8 mouse cellular contexts compared by ENCODE assay signal in the genomic region with DNA sequence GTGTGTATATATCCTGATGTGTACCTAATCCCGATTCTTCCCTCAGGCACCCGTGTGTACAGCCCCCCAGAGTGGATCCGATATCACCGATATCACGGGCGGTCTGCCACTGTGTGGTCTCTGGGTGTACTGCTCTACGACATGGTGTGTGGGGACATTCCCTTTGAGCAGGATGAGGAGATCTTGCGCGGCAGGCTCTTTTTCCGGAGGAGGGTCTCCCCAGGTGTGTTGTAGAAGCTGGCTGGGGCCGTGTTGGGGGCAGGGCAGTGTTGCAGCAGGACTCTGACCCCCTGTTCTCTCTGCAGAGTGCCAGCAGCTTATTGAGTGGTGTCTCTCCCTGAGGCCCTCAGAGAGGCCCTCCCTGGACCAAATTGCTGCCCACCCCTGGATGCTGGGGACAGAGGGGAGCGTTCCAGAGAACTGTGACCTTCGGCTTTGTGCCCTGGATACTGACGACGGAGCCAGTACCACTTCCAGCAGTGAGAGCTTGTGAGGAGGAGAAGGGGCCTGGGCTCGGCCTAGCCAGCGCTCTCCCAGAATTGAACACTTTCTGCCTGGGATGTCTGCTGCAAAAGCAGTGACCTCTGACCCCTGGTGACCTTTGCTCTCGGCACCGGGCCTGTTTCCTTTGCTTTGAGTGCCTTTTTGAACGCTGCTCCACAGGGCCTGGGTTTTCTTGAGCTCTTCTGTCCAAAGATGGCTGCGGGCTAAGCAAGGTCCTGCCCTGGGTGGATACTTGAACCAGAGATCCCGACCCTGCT. TPM values are rescaled to one million over a fixed set of nuclear protein-coding genes. Genes with fewer than 3 reads are reported as not detected.
DNase-seq lines count a peak whose midpoint lies in the region; ATAC-seq and TF ChIP-seq lines count a peak whose summit lies in the region.

No protein-coding gene starts in this region.

- H3K9ac ChIP-seq in heart, embryonic 16.5 days (ENCODE audit: low read length) = peak overlapping the region; percentile 91
- no peak overlapping the region; the same call in 1 of the 2 replicates for H3K9ac ChIP-seq in limb, embryonic 11.5 days (ENCODE audit: low read length)
- H3K9ac ChIP-seq in neural tube, embryonic 14.5 days (replicated peaks; ENCODE audit: low read depth, low read length) = peak overlapping the region; percentile 81

- H3K27ac ChIP-seq in thymus, adult 2 months (ENCODE audit: control insufficient read depth, insufficient read depth, low read length) = peak overlapping the region; percentile 22; the same call in 1 of the 2 replicates
- peak overlapping the region; percentile 94 for H3K27ac ChIP-seq in heart, embryonic 16.5 days (ENCODE audit: low read length)
- H3K27ac ChIP-seq in limb, embryonic 11.5 days (replicated peaks; ENCODE audit: low read depth, low read length) = peak overlapping the region; percentile 1; the same call in 1 of the 2 replicates
- peak overlapping the region; percentile 98 for H3K27ac ChIP-seq in neural tube, embryonic 14.5 days (ENCODE audit: low read depth, low read length)

- no peak for TF ChIP-seq CTCF in thymus, adult 2 months (IDR thresholded peaks at IDR 0.05; ENCODE audit: borderline replicate concordance, control insufficient read depth, extremely low read depth, insufficient read depth, low read length, poor library complexity)

- intact Hi-C loops in left cerebral cortex, postnatal 4 days (cut with DNase I) = no loop called here

- H3K9me3 ChIP-seq in heart, embryonic 16.5 days (replicated peaks; ENCODE audit: control insufficient read depth, low read length) = no peaks in the 10 kb centered on the region
- no peaks in the 10 kb centered on the region for H3K9me3 ChIP-seq in limb, embryonic 11.5 days (ENCODE audit: control insufficient read depth, low read length)
- H3K9me3 ChIP-seq in neural tube, embryonic 14.5 days (ENCODE audit: control insufficient read depth, low read length) = no peaks in the 10 kb centered on the region

- 90% methylated on average over 22 of the region's 22 CpGs for WGBS in thymus, adult 2 months
- 26% methylated on average over 22 of the region's 22 CpGs for whole genome bisulfite sequencing in heart, embryonic 16.5 days
- WGBS in limb, embryonic 11.5 days = 56% methylated on average over 22 of the region's 22 CpGs
- WGBS in neural tube, embryonic 14.5 days = 51% methylated on average over 22 of the region's 22 CpGs

- H3K27me3 ChIP-seq in thymus, adult 2 months (ENCODE audit: control insufficient read depth, insufficient read depth, low read length) = no peaks in the 10 kb centered on the region
- no peaks in the 10 kb centered on the region for H3K27me3 ChIP-seq in heart, embryonic 16.5 days (ENCODE audit: control insufficient read depth, insufficient read depth, low read length)
- H3K27me3 ChIP-seq in limb, embryonic 11.5 days (ENCODE audit: control insufficient read depth, insufficient read depth, low read length) = no peaks in the 10 kb centered on the region
- H3K27me3 ChIP-seq in neural tube, embryonic 14.5 days (ENCODE audit: control insufficient read depth, insufficient read depth, low read length) = no peaks in the 10 kb centered on the region

- peaks cover 11% of the 10 kb centered on the region for H3K4me1 ChIP-seq in thymus, adult 2 months (replicated peaks; ENCODE audit: control insufficient read depth, insufficient read depth, low read length)
- peaks cover 47% of the 10 kb centered on the region for H3K4me1 ChIP-seq in heart, embryonic 16.5 days (ENCODE audit: control insufficient read depth, insufficient read depth, low read length)
- peaks cover 28% of the 10 kb centered on the region for H3K4me1 ChIP-seq in limb, embryonic 11.5 days (ENCODE audit: control insufficient read depth, insufficient read depth, low read length)
- peaks cover 20% of the 10 kb centered on the region for H3K4me1 ChIP-seq in neural tube, embryonic 14.5 days (ENCODE audit: control insufficient read depth, insufficient read depth, low read length)

- peak overlapping the region; percentile 85 for H3K4me2 ChIP-seq in heart, embryonic 16.5 days (ENCODE audit: low read depth, low read length)
- H3K4me2 ChIP-seq in limb, embryonic 11.5 days (ENCODE audit: low read depth, severe bottlenecking) = peak overlapping the region; percentile 97
- peak overlapping the region; percentile 60 for H3K4me2 ChIP-seq in neural tube, embryonic 14.5 days (ENCODE audit: low read depth, low read length)

- ATAC-seq in cerebellum, adult (ENCODE audit: insufficient number of reproducible peaks, low FRiP score, low TSS enrichment) = 0 out of 2 replicates have a peak, but pooled peaks have one; percentile 1
- no peak; the same call in 1 of the 2 replicates for ATAC-seq in heart, embryonic 16.5 days (replicated peaks; ENCODE audit: extremely low read depth, insufficient read depth, low FRiP score)
- ATAC-seq in limb, embryonic 11.5 days (ENCODE audit: insufficient number of reproducible peaks, low FRiP score, low TSS enrichment, low read depth) = peak; percentile 29; the same call in 1 of the 2 replicates
- 0 out of 2 replicates have a peak, but pooled peaks have one; percentile 13 for ATAC-seq in neural tube, embryonic 14.5 days (ENCODE audit: low read depth)

- no peak for TF ChIP-seq POLR2A in thymus, adult 2 months (IDR thresholded peaks at IDR 0.05; ENCODE audit: control insufficient read depth, extremely low read depth, insufficient read depth, low read length, poor library complexity)

- peak overlapping the region; percentile 69 for H3K4me3 ChIP-seq in thymus, adult 2 months (ENCODE audit: control insufficient read depth, insufficient read depth, low read length)
- peak overlapping the region; percentile 74 for H3K4me3 ChIP-seq in heart, embryonic 16.5 days (ENCODE audit: low read length)
- peak overlapping the region; percentile 92 for H3K4me3 ChIP-seq in limb, embryonic 11.5 days (ENCODE audit: low read depth, low read length)
- peak overlapping the region; percentile 98 for H3K4me3 ChIP-seq in neural tube, embryonic 14.5 days (ENCODE audit: low read depth, low read length)

- H3K36me3 ChIP-seq in thymus, adult 2 months (ENCODE audit: control insufficient read depth, insufficient read depth, low read length) = peaks cover 8% of the 10 kb centered on the region; the same call in 1 of the 2 replicates
- peaks cover 10% of the 10 kb centered on the region for H3K36me3 ChIP-seq in heart, embryonic 16.5 days (ENCODE audit: control insufficient read depth, insufficient read depth)
- peaks cover 10% of the 10 kb centered on the region for H3K36me3 ChIP-seq in limb, embryonic 11.5 days (ENCODE audit: control insufficient read depth, insufficient read depth, low read length)
- H3K36me3 ChIP-seq in neural tube, embryonic 14.5 days (ENCODE audit: control insufficient read depth, insufficient read depth, low read length) = peaks cover 11% of the 10 kb centered on the region; the same call in 1 of the 2 replicates

- DNase-seq in cerebellum, postnatal 4 days (ENCODE audit: low spot score in 2 of 2) = no peak
- DNase-seq in thymus, adult 2 months = peak; percentile 18
- no peak for DNase-seq in thymus, postnatal 25 days
- DNase-seq in limb, embryonic 11.5 days (ENCODE audit: low spot score) = no peak
- no peak for DNase-seq in left cerebral cortex, postnatal 4 days

RNA-seq across cellular contexts. Expression of a gene that starts 2.5 kb away (rescaled TPM):
- 35.8 and 46.3 TPM in 2 replicates for polyA plus RNA-seq in thymus, adult 2 months (2012; rRNA removed)
- polyA plus RNA-seq in heart, embryonic 16.5 days (2015; fragmentation: Nextera tagmentation; extraction: Ambion mirVana) = 69.8 and 70.4 TPM in 2 replicates
- 34.5 and 43.9 TPM in 2 replicates for polyA plus RNA-seq in limb, embryonic 11.5 days (2014; fragmentation: Nextera tagmentation; extraction: Ambion mirVana)
- polyA plus RNA-seq in neural tube, embryonic 14.5 days (2014; fragmentation: Nextera tagmentation; extraction: Ambion mirVana) = 45.7 and 54.9 TPM in 2 replicates
- total RNA-seq in left cerebral cortex, postnatal 4 days (2021) = 10 to 100 TPM; 44.6 to 49.3 TPM

RNA-seq across cellular contexts. Expression of a gene that starts 45.0 kb away (rescaled TPM):
- polyA plus RNA-seq in thymus, adult 2 months (2012; rRNA removed) = 38.3 and 45.1 TPM in 2 replicates
- polyA plus RNA-seq in heart, embryonic 16.5 days (2015; fragmentation: Nextera tagmentation; extraction: Ambion mirVana) = 57.1 and 61.9 TPM in 2 replicates
- 94.3 and 94.9 TPM in 2 replicates for polyA plus RNA-seq in limb, embryonic 11.5 days (2014; fragmentation: Nextera tagmentation; extraction: Ambion mirVana)
- 53.1 and 58.6 TPM in 2 replicates for polyA plus RNA-seq in neural tube, embryonic 14.5 days (2014; fragmentation: Nextera tagmentation; extraction: Ambion mirVana)
- 10 to 100 TPM; 26.2 to 35.6 TPM for total RNA-seq in left cerebral cortex, postnatal 4 days (2021)

RNA-seq across cellular contexts. Expression of a gene that starts 45.3 kb away (rescaled TPM):
- polyA plus RNA-seq in thymus, adult 2 months (2012; rRNA removed) = 25.1 and 27.1 TPM in 2 replicates
- polyA plus RNA-seq in heart, embryonic 16.5 days (2015; fragmentation: Nextera tagmentation; extraction: Ambion mirVana) = 10.1 and 11.1 TPM in 2 replicates
- 11.5 and 12.0 TPM in 2 replicates for polyA plus RNA-seq in limb, embryonic 11.5 days (2014; fragmentation: Nextera tagmentation; extraction: Ambion mirVana)
- 8.1 and 8.2 TPM in 2 replicates for polyA plus RNA-seq in neural tube, embryonic 14.5 days (2014; fragmentation: Nextera tagmentation; extraction: Ambion mirVana)
- 10 to 100 TPM; 10.1 to 11.5 TPM for total RNA-seq in left cerebral cortex, postnatal 4 days (2021)

Comparison
In these comparisons a context has a peak if more than half of its experiments do, and no peak if none do; other contexts are left out.
1. H3K27ac ChIP-seq: peak in every context shown above with its lines; median percentile 98 in neural tube, embryonic 14.5 days; 94 in heart, embryonic 16.5 days; 22 in thymus, adult 2 months; 1 in limb, embryonic 11.5 days.